Mouse (Mus musculus) T-helper 1 cell (primary cell): ENCODE data around the gene Kcnip3.

Experiments used
- in situ Hi-C: fragments of 300-600 bp; cut with MboI, MseI; formaldehyde crosslinking; loops from one replicate; pipeline ENCODE4 v1.15.1; 2025; ENCODE audit warnings: high pct_unique_total_duplicates

The Kcnip3 gene

GRCm38 (mm10) chr2:127522006-127522441, at the start of gene Kcnip3:
Gene Kcnip3, minus strand, starts transcription at chr2:127522094.
- in situ Hi-C loops = no loop called here

DNA sequence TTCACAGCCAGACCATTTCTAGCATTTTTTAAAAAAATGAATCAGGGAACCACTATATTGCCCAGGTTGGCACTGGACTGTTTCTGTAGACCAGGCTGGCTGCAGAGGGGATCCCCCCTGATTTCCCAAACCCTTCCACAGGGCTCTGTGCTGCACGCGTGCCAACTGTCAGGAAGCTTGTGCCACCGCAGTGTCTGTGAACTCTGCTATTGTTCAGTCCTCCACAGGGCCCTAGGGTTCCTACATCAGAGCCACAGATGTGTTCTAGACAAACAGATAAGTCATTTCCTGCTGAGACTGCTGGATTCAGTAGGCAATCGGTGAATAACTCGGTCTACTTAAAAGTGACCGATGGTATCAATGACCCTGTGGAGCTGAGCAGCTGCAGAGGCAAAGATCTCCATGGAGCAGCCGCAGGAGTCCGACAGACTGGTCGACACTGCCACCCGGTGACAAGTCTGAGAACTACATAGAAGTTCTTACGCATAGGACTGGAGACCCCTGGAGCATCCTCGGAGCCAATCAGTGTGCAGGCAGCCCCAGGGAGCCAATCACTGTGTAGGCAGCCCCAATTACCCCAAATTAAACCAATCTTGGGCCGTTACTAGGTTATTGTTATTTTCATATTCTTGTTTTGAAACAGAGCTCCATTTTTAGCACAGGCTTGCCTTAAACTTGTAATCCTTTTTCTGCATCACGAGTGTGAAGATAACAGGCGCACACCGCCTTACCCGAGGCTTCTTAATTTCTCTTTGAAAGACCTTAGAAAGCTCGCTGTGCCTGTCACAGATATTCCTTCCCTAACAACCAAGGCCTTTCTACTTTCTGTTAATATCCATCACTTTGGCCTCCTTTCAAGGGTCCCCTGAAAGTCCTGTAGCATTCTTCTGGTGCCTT, 37.4 kb upstream of the Kcnip3 start:
- in situ Hi-C loops = no loop called here

GRCm38 (mm10) chr2:127551078-127551477, 29.2 kb upstream of the Kcnip3 start:
- in situ Hi-C loops = no loop called here

DNA sequence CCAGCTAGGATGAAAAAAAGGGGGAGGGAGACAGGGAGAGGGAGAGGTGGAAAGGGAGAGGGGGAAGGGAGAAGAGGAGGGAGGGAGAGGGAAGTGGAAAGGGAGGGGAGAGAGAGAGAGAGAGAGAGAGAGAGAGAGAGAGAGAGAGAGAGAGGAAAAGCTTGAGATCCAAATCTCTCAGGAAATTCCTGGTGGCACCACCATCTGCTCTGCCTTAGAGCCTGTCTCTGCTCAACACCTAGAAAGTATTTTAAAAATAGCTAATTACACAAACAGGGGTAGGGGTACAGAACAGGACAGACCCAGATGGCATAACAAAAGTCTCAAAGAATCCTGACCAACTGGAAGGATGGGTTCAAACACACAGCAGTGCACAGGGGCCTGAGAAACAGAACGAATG, 28.6 kb upstream of the Kcnip3 start:
- in situ Hi-C loops = no loop called here

- in situ Hi-C loops = loop anchor here (5.0 kb wide), 1 partner anchor 37 kb away; no protein-coding TSS in a partner anchor
These were observed 27.8 kb upstream of the Kcnip3 start for GRCm38 (mm10) chr2:127549711-127550110.

- in situ Hi-C loops = loop anchor here (5.0 kb wide), 1 partner anchor 36 kb away; no protein-coding TSS in a partner anchor
These were observed 26.6 kb upstream of the Kcnip3 start for GRCm38 (mm10) chr2:127548342-127549074.

DNA sequence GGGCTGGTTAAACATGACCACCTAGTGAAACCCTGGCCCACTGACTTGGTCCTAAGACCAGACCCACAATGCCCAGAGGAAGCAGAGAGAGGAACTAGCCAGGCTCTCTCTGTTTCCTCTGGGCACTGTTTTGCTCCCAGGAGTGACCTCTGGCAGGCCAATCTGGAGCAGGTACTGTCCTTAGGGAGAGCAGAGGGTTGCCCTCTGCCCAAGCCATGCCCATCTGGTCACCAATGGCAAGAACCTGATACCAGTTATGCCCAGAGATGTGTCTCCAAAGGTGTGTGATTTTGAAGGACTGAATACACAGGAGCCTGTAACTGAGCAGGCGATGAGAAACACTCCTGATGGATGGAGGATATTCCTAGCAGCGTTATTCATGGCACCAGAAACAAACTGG, 19.8 kb upstream of the Kcnip3 start:
- in situ Hi-C loops = no loop called here

- in situ Hi-C loops = no loop called here
These were observed 19.3 kb upstream of the Kcnip3 start, which contains the start of gene Prom2 for GRCm38 (mm10) chr2:127541185-127541584. Gene Prom2, minus strand, starts transcription at chr2:127541467.

DNA sequence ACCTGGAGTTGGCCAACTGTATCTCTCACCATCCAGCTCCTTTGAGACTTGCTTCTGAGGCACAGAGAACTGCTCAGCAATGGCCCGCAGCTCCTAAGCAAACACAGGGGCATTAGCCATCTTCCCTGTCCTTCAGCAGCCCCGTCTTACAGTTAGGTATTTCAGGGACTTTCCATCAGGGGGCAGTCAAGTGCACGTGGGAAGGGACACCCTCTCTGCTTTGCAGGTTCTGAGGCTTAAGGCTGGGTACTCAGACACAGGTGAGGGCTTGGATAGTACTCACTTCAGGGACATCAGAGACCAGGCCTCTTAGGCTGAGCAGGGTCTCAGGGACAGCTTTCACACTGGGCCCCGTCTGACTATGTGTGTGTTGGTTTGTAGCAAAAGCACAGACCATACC, 17.6 kb upstream of the Kcnip3 start:
- in situ Hi-C loops = no loop called here

DNA sequence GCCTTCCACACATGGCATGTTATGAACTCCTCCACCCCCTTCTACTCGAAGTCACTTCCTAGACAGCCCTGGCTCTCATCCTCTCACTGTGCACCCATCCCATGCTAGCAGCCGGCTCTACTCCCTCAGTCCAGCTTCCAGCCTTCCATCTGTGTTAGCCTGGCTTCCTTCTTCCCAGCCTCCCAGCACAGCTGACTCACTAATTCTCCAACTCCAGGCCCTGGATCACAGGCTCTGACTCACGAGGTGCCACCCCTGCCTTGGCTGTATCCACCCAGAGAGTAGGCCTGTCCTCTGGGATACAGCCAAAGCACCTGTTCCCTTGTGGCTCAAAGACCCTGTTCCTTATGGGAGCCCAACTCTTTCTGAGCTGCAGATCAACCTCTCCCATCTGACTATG, 15.7 kb upstream of the Kcnip3 start:
- in situ Hi-C loops = no loop called here

DNA sequence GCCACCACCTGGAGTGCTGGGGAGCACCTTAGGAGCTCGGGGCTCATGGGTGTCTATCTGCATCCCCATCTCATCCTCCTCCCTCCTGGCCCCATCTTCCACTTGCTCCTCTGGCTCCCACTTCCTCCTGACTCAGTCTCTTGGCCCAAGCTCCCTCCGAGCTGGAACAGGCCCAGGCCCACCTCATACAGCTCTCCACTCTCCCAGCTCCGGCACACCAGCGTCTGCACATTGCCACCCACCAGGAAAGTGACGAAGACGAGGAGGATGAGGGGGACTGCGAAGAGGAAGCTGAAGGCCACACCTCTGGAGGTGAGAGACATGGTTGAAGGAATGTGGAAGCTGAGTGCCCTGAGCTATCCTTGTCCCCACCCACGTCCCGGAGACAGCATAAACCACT, 13.5 kb upstream of the Kcnip3 start:
- in situ Hi-C loops = no loop called here

GRCm38 (mm10) chr2:127532379-127532778, 10.5 kb upstream of the Kcnip3 start:
- in situ Hi-C loops = no loop called here

- in situ Hi-C loops = no loop called here
These were observed 9.7 kb upstream of the Kcnip3 start for GRCm38 (mm10) chr2:127531592-127531991.

- in situ Hi-C loops = no loop called here
These were observed 8.5 kb upstream of the Kcnip3 start for GRCm38 (mm10) chr2:127530418-127530817.

DNA sequence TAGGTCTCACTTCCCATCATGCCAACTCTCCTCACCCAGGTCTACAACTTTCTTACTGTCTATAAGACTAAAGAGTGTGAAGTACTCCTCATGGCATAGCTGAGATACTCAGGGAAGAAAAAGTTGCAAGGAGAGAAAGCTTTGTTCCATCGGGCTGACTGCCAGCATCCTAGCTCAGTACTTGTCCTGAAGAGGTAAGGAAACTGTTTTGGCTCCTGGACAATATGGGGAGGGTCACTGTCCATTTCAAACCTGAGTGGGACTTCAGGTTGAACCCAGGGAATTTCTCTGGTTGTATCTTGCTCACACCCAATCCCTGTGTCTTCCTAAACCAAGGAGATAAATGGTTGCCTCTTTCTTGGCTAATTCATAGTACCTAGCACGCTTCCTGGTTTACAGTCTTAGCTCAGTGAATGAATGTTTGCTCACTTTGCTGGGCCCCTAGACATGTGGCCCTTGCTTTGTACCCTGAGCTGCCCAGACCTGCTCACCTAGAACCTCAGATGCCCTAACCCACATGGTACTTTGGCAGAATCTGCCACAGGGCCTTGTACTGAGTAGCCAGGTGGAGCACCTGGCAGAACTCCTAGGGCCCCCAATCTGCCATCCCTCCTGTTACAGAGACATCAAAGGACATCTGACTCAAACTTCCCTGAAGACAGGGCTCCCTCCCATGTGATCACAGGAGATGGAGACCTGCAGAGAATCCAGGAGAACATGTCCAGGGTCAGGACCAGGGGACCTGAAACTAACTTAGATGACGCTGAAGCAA, 3.3 kb upstream of the Kcnip3 start:
- in situ Hi-C loops = no loop called here

- in situ Hi-C loops = no loop called here
These were observed 2.2 kb upstream of the Kcnip3 start for GRCm38 (mm10) chr2:127523950-127524729.

DNA sequence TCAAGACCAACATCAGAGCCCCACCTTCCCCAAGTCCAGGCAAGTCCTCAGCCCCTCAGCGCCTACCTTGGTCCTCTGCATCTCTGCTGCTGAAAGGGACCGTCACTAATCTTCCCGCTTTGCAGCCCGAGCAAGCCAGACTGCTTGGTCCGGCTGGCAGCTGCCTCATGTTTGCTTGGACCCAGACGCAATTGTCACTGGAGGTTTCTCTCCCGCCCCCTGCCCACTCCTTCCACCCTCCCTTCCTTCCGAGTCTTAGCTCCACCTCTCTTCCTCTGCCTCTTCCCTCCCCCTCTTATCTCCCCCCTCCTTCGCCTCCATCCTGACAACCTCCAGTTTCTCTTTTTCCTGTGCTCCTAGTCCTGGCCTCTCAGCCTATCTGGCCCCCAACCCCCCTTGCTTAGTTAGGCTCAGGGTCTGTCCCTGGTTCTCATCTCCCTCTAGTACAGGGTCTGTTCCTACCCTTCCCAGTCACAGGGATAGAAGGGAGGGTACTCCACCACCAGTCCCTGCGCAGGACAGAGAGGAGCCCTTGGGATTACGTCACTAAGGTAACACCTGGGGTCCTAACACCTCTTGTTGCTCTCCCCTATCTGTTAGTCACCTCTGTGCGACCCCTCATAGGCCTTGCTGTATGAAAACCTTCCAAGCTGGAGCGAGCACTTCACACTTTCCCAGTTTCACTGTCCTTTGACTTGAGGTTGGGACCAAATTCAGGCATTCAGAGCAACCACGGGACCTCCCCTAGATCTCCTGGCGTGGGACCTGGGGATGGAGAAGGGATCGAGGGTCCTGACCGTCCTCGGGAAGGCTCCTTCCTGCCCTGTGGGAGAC, 505 bp downstream of the Kcnip3 start:
- in situ Hi-C loops = no loop called here

DNA sequence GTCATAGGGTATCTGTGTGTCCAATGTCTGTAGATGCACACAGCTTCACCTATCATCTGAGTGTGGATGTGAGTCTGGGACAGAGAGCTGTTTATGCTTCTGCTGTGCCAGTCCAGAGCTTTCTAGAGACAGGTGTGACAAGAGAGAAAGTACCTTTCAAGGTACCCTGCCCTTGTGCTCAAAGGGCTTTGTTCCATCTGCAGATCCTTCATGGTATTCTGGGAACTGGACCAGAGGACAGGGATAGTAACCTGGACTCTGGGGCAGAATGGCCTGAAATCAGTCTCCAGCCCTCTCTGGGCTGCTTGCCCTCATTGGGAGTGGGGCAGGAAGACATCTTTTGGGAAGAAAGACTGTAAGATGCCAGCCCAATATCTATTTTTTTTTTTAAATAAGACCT, 1.8 kb downstream of the Kcnip3 start:
- in situ Hi-C loops = no loop called here

- in situ Hi-C loops = no loop called here
These were observed 2.6 kb downstream of the Kcnip3 start for GRCm38 (mm10) chr2:127519308-127519707.

DNA sequence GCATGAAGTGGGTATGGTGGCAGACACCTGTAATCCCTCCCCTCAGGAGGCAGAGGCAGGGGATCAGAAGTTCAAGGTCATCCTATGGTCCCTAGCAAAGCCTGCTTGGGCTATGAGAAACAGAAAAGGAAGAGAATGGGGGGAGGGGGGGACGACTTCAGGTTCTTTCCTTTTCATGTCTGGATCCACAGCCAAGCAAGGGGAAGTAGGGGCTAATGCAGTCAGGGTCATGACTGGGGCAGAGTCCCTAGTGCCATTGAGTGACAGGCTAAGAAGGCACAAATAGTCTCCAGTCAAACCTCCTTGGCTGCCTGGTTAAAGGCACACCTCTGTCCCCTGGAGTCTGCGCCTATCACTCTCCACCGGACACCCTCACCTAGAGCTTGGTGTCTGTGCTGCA, 3.1 kb downstream of the Kcnip3 start:
- in situ Hi-C loops = no loop called here
